21 mouse cellular contexts compared by ENCODE assay signal in genomic region chr8:103788308-103788707, GRCm38 (mm10).
A peak's percentile ranks its signal among the peaks of the same experiment; 100 is the strongest.
DNase-seq lines count a peak whose midpoint lies in the region; ATAC-seq lines count a peak whose summit lies in the region.
"Had no signal": no experiment of that assay in that cellular context is flagged by ENCODE, and none has a peak within 500 bp of the region (broad histone marks: within the 10 kb centered on the region; RNA-seq: fewer than 3 reads in every experiment).

No protein-coding gene starts in this region.

- no peak overlapping the region for H3K4me2 ChIP-seq in stomach, embryonic 14.5 days (replicated peaks; ENCODE audit: low read depth, low read length)
- H3K4me2 ChIP-seq: embryonic facial prominence, embryonic 15.5 days; forebrain, embryonic 15.5 days; heart, embryonic 13.5 days; hindbrain, embryonic 13.5 days had no signal

- intact Hi-C loops in heart, postnatal 25 days (cut with DNase I), result no loop called here

- H3K9ac ChIP-seq in stomach, embryonic 14.5 days (replicated peaks; ENCODE audit: low read depth, low read length), result no peak overlapping the region
- H3K9ac ChIP-seq: embryonic facial prominence, embryonic 15.5 days; forebrain, embryonic 15.5 days; heart, embryonic 13.5 days; hindbrain, embryonic 13.5 days had no signal

- DNase-seq in heart, adult 11 months, result peak; percentile 53
- no peak for DNase-seq in heart, postnatal 25 days (ENCODE audit: low spot score)
- DNase-seq in urinary bladder, postnatal 14 days (ENCODE audit: low spot score), result peak; percentile 22
- DNase-seq in urinary bladder, postnatal 4 days (ENCODE audit: low spot score in 2 of 2), result no peak
- peak; percentile 17 to 20 for DNase-seq in urinary bladder, postnatal 36 days (ENCODE audit: low spot score in 2 of 2)
- no peak for DNase-seq in T-cell, adult 2 months (ENCODE audit: low spot score)
- DNase-seq in left cerebral cortex, adult 8-10 months (ENCODE audit: low spot score in 2 of 2), result no peak
- DNase-seq: adrenal gland, postnatal 14 days; cerebellum, adult 11-12 months; cerebellum, adult 9-10 months; cerebellum, postnatal 25 days; gastrocnemius, postnatal 36 days; heart, postnatal 4 days had no signal

- ATAC-seq in stomach, embryonic 14.5 days (ENCODE audit: insufficient number of reproducible peaks, insufficient read depth, low FRiP score, low read depth), result peak; percentile 37; the same call in 1 of the 2 replicates
- ATAC-seq: activated CD4-positive, CD25-positive, alpha-beta regulatory T cell, adult 4 months; forebrain, embryonic 15.5 days; hindbrain, postnatal 0 days had no signal

- no peaks in the 10 kb centered on the region for H3K4me1 ChIP-seq in stomach, embryonic 14.5 days (ENCODE audit: control insufficient read depth, insufficient read depth, low read length)
- H3K4me1 ChIP-seq: embryonic facial prominence, embryonic 15.5 days; forebrain, embryonic 15.5 days; hindbrain, embryonic 13.5 days had no signal

- no peaks in the 10 kb centered on the region for H3K36me3 ChIP-seq in stomach, embryonic 14.5 days (ENCODE audit: control insufficient read depth, insufficient read depth, low read length)
- H3K36me3 ChIP-seq: embryonic facial prominence, embryonic 15.5 days; forebrain, embryonic 15.5 days; heart, embryonic 13.5 days; hindbrain, embryonic 13.5 days had no signal

- H3K27ac ChIP-seq in stomach, embryonic 14.5 days (ENCODE audit: low read length), result no peak overlapping the region
- H3K27ac ChIP-seq: forebrain, embryonic 15.5 days; heart, embryonic 13.5 days; hindbrain, embryonic 13.5 days; hindbrain, postnatal 0 days had no signal

- H3K27me3 ChIP-seq in stomach, embryonic 14.5 days (ENCODE audit: control insufficient read depth, insufficient read depth, low read length), result no peaks in the 10 kb centered on the region
- H3K27me3 ChIP-seq: embryonic facial prominence, embryonic 15.5 days; forebrain, embryonic 15.5 days; heart, embryonic 13.5 days; hindbrain, embryonic 13.5 days had no signal

- no peaks in the 10 kb centered on the region for H3K9me3 ChIP-seq in stomach, embryonic 14.5 days (ENCODE audit: control insufficient read depth, low read depth, low read length)
- H3K9me3 ChIP-seq: embryonic facial prominence, embryonic 15.5 days; forebrain, embryonic 15.5 days; heart, embryonic 13.5 days; hindbrain, embryonic 13.5 days had no signal

- 68% methylated on average over 3 of the region's 3 CpGs for WGBS in stomach, embryonic 14.5 days

- no peak overlapping the region for H3K4me3 ChIP-seq in stomach, embryonic 14.5 days (ENCODE audit: low read depth, low read length)
- H3K4me3 ChIP-seq: embryonic facial prominence, embryonic 15.5 days; erythroblast, embryonic 14.5 days; forebrain, embryonic 15.5 days; heart, embryonic 13.5 days; hindbrain, embryonic 13.5 days had no signal

Comparison
In these comparisons a context has a peak if more than half of its experiments do, and no peak if none do; other contexts are left out.
1. DNase-seq: peak in heart, adult 11 months (single experiment), urinary bladder, postnatal 14 days (single experiment) and urinary bladder, postnatal 36 days (2 of 2); none in heart, postnatal 25 days (single experiment), urinary bladder, postnatal 4 days (0 of 2), T-cell, adult 2 months (single experiment) and left cerebral cortex, adult 8-10 months (0 of 2).